Mouse (Mus musculus): ENCODE data around the gene Npm3. TPM values are rescaled to one million over a fixed set of nuclear protein-coding genes. Genes with fewer than 3 reads are reported as not detected.
A peak's percentile ranks its signal among the peaks of the same experiment; 100 is the strongest.

Gene Npm3
- polyA plus RNA-seq (2015; fragmentation: Nextera tagmentation; extraction: Ambion mirVana), result 6.4 and 6.7 TPM in 2 replicates

DNA sequence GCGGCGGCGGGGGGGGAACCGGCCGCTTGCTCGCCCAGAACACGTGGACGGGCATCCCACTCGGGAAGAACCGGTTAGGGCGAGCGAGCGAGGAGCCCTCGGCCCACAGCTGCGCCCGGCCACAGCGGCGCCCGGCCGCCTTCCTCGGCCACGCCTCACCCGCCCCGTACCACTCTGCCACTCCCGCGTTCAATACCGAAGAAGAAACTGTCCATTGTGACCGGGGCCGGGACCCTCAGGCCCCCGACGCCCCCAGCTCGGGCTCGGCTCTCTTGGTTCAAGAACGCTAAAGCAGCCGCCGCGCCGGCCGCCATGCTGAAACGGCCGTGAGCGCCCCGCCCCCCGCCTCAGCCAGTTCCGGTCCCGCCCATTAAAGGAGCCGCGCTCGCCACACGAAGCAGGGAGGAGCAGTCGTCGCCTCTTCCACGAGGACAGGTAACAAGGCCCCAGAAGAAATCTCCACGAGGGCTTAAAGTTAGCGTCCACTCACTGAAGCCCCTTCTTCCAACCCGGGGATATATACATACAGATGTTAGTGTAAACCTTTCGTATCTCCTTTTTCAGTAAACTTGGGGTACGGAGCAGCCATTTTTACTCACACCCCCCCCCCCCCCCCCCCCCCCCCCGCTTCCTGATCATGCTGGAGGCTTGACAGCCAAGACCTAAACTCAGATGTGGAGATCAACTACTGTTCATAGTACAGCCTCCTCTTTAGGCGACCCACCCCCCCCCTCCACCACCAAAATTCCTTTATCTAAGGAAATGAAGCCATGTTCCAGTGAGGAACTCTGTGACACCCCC lies at the start of gene Npm3:
Npm3 (minus strand) TSS at position 349 of the 801 bp plus-strand sequence.
- H3K27me3 ChIP-seq, result peaks cover 31% of the 10 kb centered on the region

GRCm38 (mm10) chr19:45796879-45797278 lies 47.5 kb upstream of the Npm3 start:
- Histone ChIP-seq H3K4me1 (replicated peaks) (peaks cover 11% of the 10 kb centered on the region; the same call in 1 of the 2 replicates), H3K36me3 (no peaks in the 10 kb centered on the region), H3K4me2 (no peak overlapping the region), H3K9ac (no peak overlapping the region), H3K27me3 (no peaks in the 10 kb centered on the region), H3K9me3 (no peaks in the 10 kb centered on the region), H3K27ac (replicated peaks) (no peak overlapping the region), H3K4me3 (no peak overlapping the region)
- ATAC-seq (ENCODE audit: low read depth), result no peak
- 73% methylated on average over 15 of the region's 15 CpGs for WGBS

More for the DNA sequence above, at the start of gene Npm3:
- H3K9me3 ChIP-seq, result no peaks in the 10 kb centered on the region
- H3K4me1 ChIP-seq (replicated peaks), result peaks cover 35% of the 10 kb centered on the region
- H3K36me3 ChIP-seq, result peaks cover 36% of the 10 kb centered on the region
- WGBS, result under 1% methylated on average over 46 of the region's 60 CpGs
- peak within 1 kb of the TSS; percentile 84 for H3K4me3 ChIP-seq
- H3K9ac ChIP-seq, result peak within 1 kb of the TSS; percentile 84
- H3K27ac ChIP-seq (replicated peaks), result no peak within 1 kb of the TSS
- peak within 1 kb of the TSS; percentile 98 for H3K4me2 ChIP-seq
- ATAC-seq (ENCODE audit: low read depth), result peak; percentile 86

DNA sequence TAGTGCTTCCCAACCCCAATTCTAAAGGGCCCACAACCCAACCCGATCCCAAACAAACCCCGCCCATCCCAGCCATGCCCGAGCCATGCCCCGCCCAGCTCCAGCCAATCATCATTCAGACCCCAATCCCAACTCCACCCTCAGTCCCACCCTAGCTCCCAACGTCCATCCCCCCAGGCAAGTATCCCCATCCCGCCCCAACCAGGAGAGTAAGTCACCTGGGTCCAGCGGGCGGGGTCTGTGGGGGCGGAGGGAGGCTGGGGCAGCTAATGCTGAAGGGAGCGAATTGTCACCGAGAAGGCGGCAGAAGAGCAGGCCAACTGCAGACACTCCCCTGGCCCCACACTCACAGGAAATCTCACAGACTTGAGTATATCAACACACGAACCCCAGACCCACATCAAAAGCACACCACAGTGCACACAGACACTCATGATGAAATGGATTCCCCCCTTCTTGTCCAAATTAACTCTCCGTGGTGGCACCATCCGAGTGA lies 46.7 kb upstream of the Npm3 start:
- H3K27ac ChIP-seq (replicated peaks), result no peak overlapping the region
- peaks cover 11% of the 10 kb centered on the region; the same call in 1 of the 2 replicates for H3K4me1 ChIP-seq (replicated peaks)
- WGBS, result 9% methylated on average over 15 of the region's 15 CpGs
- no peak for ATAC-seq (ENCODE audit: low read depth)
- H3K4me3 ChIP-seq, result no peak overlapping the region
- no peaks in the 10 kb centered on the region for H3K27me3 ChIP-seq
- H3K36me3 ChIP-seq, result no peaks in the 10 kb centered on the region
- H3K9me3 ChIP-seq, result no peaks in the 10 kb centered on the region
- no peak overlapping the region for H3K9ac ChIP-seq
- peak overlapping the region; percentile 40 for H3K4me2 ChIP-seq

DNA sequence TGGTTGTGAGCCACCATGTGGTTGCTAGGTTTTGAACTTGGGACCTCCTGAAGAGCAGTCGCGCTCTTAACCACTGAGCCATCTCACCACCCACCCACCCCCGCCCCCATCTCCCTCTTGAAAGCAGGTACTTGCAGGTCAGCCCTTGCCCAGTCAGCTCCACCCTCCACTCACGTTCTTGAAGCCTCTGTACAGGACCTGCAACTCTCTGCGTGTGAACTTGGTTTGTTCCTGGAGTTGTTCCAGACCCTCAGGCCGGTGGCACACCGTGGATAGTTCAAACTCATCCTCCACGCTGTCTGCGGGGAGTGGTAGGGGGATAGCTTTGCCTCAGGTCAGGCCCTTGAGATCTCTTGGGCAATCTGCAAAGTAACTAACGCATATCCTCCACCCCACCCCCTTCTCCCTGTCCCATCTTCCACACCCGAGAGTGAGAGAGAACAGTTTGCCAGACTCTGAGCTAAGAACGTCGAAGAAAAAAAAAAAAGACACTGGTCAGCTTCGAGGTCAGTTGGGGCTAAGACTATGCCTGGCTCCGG lies 46.1 kb upstream of the Npm3 start:
- no peak overlapping the region for H3K9ac ChIP-seq
- H3K9me3 ChIP-seq, result no peaks in the 10 kb centered on the region
- no peaks in the 10 kb centered on the region for H3K27me3 ChIP-seq
- peak overlapping the region; percentile 40 for H3K4me2 ChIP-seq
- no peak overlapping the region for H3K27ac ChIP-seq (replicated peaks)
- WGBS, result 42% methylated on average over 15 of the region's 15 CpGs
- no peak for ATAC-seq (ENCODE audit: low read depth)
- H3K36me3 ChIP-seq, result no peaks in the 10 kb centered on the region
- H3K4me1 ChIP-seq (replicated peaks), result peaks cover 11% of the 10 kb centered on the region; the same call in 1 of the 2 replicates
- H3K4me3 ChIP-seq, result no peak overlapping the region

- Histone ChIP-seq H3K27ac (replicated peaks) (no peak overlapping the region), H3K4me2 (no peak overlapping the region), H3K4me3 (no peak overlapping the region), H3K36me3 (no peaks in the 10 kb centered on the region), H3K9ac (no peak overlapping the region), H3K9me3 (no peaks in the 10 kb centered on the region), H3K4me1 (replicated peaks) (peaks cover 11% of the 10 kb centered on the region; the same call in 1 of the 2 replicates), H3K27me3 (no peaks in the 10 kb centered on the region)
- no peak for ATAC-seq (ENCODE audit: low read depth)
- WGBS, result 86% methylated on average over 6 of the region's 6 CpGs
These were observed 45.3 kb upstream of the Npm3 start for GRCm38 (mm10) chr19:45794718-45795117.

DNA sequence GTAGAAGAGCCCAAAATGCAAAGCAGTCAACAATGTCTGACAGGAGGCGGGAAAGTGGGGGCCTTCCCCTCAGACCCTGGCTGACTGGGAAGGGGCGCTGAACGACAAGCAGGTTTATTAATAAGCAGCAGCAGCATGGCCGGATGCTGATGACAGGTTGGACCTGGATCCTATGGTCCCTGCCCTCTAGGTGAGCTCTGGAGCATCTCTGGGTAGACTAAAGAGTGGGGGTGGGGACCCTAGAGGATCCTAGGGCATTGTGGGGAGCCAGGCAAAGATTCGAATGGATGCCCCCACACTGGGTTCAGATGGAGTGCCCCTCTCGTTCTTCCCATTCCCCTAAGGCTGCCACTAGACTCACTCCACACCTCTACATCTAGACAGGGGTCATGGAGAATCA lies 43.0 kb upstream of the Npm3 start:
- H3K9ac ChIP-seq, result no peak overlapping the region
- WGBS, result 89% methylated on average over 6 of the region's 6 CpGs
- no peaks in the 10 kb centered on the region for H3K36me3 ChIP-seq

DNA sequence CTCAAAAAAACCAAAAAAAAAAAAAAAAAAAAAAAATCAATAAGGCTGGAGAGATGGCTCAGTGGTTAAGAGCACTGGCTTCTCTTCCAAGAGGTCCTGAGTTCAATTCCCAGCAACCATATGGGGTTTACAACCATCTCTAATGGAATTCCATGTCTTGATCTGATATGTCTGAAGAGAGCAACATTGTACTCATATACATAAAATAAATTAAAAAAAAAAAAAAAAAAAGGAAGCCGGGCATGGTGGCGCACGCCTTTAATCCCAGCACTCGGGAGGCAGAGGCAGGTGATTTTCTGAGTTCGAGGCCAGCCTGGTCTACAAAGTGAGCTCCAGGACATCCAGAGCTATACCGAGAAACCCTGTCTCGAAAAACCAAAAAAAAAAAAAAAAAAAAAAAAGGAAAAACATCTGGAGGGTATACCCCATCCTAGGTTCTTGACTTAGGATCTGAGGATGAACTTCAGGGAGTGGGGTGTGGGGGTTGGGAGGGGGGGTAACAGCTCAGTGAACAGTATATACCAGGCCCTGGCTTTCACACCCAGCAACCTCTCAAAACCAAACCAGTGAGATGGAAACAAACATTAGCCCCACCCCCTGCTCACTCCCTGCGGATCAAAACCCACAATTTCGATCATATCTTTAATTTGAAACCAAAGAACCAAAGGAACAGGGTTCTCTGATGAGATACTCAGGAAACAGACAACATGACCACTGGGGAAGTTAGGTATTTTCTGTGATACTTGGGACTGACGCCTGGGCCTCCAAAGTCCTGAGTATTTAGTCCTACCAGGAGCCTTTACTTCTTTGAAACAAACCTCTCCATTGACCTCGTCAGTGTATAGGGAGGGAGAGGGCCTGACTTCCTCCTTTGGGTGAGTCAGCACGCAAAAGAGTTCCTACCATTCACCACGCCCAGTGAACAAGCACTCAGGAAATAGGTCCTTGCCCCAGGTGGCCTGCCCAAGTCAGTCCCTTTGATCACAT lies 40.8 kb upstream of the Npm3 start:
- Histone ChIP-seq H3K4me1 (replicated peaks) (no peaks in the 10 kb centered on the region), H3K36me3 (no peaks in the 10 kb centered on the region), H3K4me2 (no peak overlapping the region), H3K9ac (no peak overlapping the region), H3K27ac (replicated peaks) (no peak overlapping the region), H3K9me3 (no peaks in the 10 kb centered on the region), H3K27me3 (no peaks in the 10 kb centered on the region), H3K4me3 (no peak overlapping the region)
- no peak for ATAC-seq (ENCODE audit: low read depth)
- 77% methylated on average over 13 of the region's 13 CpGs for WGBS

More for the DNA sequence above, 43.0 kb upstream of the Npm3 start:
- Histone ChIP-seq H3K4me1 (replicated peaks) (peaks cover 11% of the 10 kb centered on the region; the same call in 1 of the 2 replicates), H3K27me3 (no peaks in the 10 kb centered on the region), H3K4me3 (no peak overlapping the region), H3K9me3 (no peaks in the 10 kb centered on the region), H3K4me2 (no peak overlapping the region), H3K27ac (replicated peaks) (no peak overlapping the region)
- no peak for ATAC-seq (ENCODE audit: low read depth)

- WGBS, result 37% methylated on average over 7 of the region's 7 CpGs
- H3K36me3 ChIP-seq, result no peaks in the 10 kb centered on the region
- H3K4me1 ChIP-seq (replicated peaks), result 0 out of 2 replicates have a peak, but pooled peaks cover under 1% of the 10 kb centered on the region
- H3K27me3 ChIP-seq, result no peaks in the 10 kb centered on the region
- H3K27ac ChIP-seq (replicated peaks), result no peak overlapping the region
- H3K9me3 ChIP-seq, result no peaks in the 10 kb centered on the region
- no peak for ATAC-seq (ENCODE audit: low read depth)
- no peak overlapping the region for H3K9ac ChIP-seq
- no peak overlapping the region for H3K4me3 ChIP-seq
- no peak overlapping the region for H3K4me2 ChIP-seq
These were observed 40.0 kb upstream of the Npm3 start for GRCm38 (mm10) chr19:45789365-45789764.

GRCm38 (mm10) chr19:45788337-45788736 lies 38.9 kb upstream of the Npm3 start:
- Histone ChIP-seq H3K36me3 (no peaks in the 10 kb centered on the region), H3K27ac (replicated peaks) (no peak overlapping the region), H3K4me3 (no peak overlapping the region), H3K9ac (no peak overlapping the region), H3K9me3 (no peaks in the 10 kb centered on the region), H3K4me1 (replicated peaks) (peaks cover 6% of the 10 kb centered on the region), H3K4me2 (no peak overlapping the region), H3K27me3 (no peaks in the 10 kb centered on the region)
- ATAC-seq (ENCODE audit: low read depth), result no peak
- 94% methylated on average over 4 of the region's 4 CpGs for WGBS

DNA sequence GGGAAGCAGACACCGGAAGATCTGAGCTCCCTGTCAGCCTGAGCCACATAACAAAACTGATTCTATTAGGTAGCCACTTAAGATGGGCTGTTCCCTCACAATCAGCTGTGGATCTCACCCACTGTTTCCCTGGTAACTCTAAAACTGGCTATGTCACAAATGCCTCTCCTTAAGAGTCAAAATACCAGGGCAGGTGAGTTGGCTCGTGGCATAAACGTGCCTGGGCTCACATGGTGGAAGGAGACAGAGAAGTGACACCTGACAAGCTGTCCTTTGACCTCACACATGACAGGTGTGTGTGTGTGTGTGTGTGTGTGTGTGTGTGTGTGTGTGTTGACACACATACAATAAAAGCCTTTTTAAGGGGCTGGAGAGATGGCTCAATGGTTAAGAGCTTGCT lies 38.1 kb upstream of the Npm3 start:
- no peaks in the 10 kb centered on the region for H3K27me3 ChIP-seq
- H3K36me3 ChIP-seq, result no peaks in the 10 kb centered on the region
- no peak overlapping the region for H3K9ac ChIP-seq
- no peak overlapping the region for H3K4me3 ChIP-seq
- peaks cover 6% of the 10 kb centered on the region for H3K4me1 ChIP-seq (replicated peaks)
- H3K27ac ChIP-seq (replicated peaks), result no peak overlapping the region
- no peak overlapping the region for H3K4me2 ChIP-seq
- H3K9me3 ChIP-seq, result no peaks in the 10 kb centered on the region
- ATAC-seq (ENCODE audit: low read depth), result no peak
- 85% methylated on average over 3 of the region's 3 CpGs for WGBS

DNA sequence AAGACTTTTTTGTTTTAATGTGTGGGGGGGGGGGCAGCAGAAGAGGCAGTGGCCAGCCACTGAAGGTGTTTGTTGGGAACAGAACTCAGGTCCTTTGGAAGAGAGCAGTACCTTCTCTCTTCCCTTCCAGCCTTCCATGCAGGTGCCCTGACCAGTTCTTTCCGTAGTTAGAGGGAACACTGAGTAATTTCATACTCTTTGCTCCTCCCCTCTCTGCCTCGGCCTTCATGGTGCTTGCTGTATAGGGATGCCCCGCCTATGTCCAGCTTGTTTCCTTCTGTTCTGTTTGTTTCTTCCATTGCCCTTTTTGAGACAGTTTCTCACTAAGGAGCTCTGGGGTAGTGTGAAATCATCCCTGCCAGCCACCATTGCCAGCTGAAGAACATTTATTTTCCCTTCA lies 36.1 kb upstream of the Npm3 start:
- Histone ChIP-seq H3K27me3 (no peaks in the 10 kb centered on the region), H3K9ac (no peak overlapping the region), H3K4me3 (no peak overlapping the region), H3K4me1 (replicated peaks) (peaks cover 24% of the 10 kb centered on the region), H3K36me3 (0 out of 2 replicates have a peak, but pooled peaks cover under 1% of the 10 kb centered on the region), H3K27ac (replicated peaks) (no peak overlapping the region), H3K4me2 (no peak overlapping the region), H3K9me3 (no peaks in the 10 kb centered on the region)
- 62% methylated on average over 3 of the region's 3 CpGs for WGBS
- no peak for ATAC-seq (ENCODE audit: low read depth)

Measured in neural tube, embryonic 13.5 days (tissue).